Mouse (Mus musculus): Measurements from ENCODE around the gene Corin. TPM values are rescaled to one million over a fixed set of nuclear protein-coding genes. Genes with fewer than 3 reads are reported as not detected.

Gene Corin
- polyA plus RNA-seq, 1 experiment from 2014 or later: 2.4 TPM

- H3K4me3 ChIP-seq (ENCODE audit: low read length): no peak overlapping the region
- H3K9ac ChIP-seq (ENCODE audit: low read length): no peak overlapping the region
- H3K4me1 ChIP-seq (replicated peaks; ENCODE audit: control insufficient read depth, insufficient read depth, low read length): peaks cover 3% of the 10 kb centered on the region; the same call in 1 of the 2 replicates
- no peak overlapping the region for H3K27ac ChIP-seq (ENCODE audit: low read length)
- no peaks in the 10 kb centered on the region for H3K36me3 ChIP-seq (ENCODE audit: control insufficient read depth, insufficient read depth, low read length)
- no peak for ATAC-seq (ENCODE audit: low read depth)
- WGBS: 61% methylated on average over 4 of the region's 4 CpGs
- no peaks in the 10 kb centered on the region for H3K27me3 ChIP-seq (ENCODE audit: control insufficient read depth, insufficient read depth, low read depth, low read length)
- no peaks in the 10 kb centered on the region for H3K9me3 ChIP-seq (ENCODE audit: control insufficient read depth, low read length)
- no peak overlapping the region for H3K4me2 ChIP-seq (ENCODE audit: low read depth, low read length)
Observed at GRCm38 (mm10) chr5:72452750-72453149, 51.5 kb downstream of the Corin start.

GRCm38 (mm10) chr5:72448846-72449245, 55.4 kb downstream of the Corin start:
- no peak for ATAC-seq (ENCODE audit: low read depth)
- no peaks in the 10 kb centered on the region for H3K9me3 ChIP-seq (ENCODE audit: control insufficient read depth, low read length)
- no peak overlapping the region for H3K4me2 ChIP-seq (ENCODE audit: low read depth, low read length)
- H3K4me3 ChIP-seq (ENCODE audit: low read length): no peak overlapping the region
- no peaks in the 10 kb centered on the region for H3K36me3 ChIP-seq (ENCODE audit: control insufficient read depth, insufficient read depth, low read length)
- no peaks in the 10 kb centered on the region for H3K27me3 ChIP-seq (ENCODE audit: control insufficient read depth, insufficient read depth, low read depth, low read length)
- no peaks in the 10 kb centered on the region for H3K4me1 ChIP-seq (replicated peaks; ENCODE audit: control insufficient read depth, insufficient read depth, low read length)
- no peak overlapping the region for H3K9ac ChIP-seq (ENCODE audit: low read length)
- WGBS: 63% methylated on average over 2 of the region's 2 CpGs
- no peak overlapping the region for H3K27ac ChIP-seq (ENCODE audit: low read length)

GRCm38 (mm10) chr5:72446104-72446503, 58.2 kb downstream of the Corin start:
- Histone ChIP-seq H3K9me3 (ENCODE audit: control insufficient read depth, low read length) (no peaks in the 10 kb centered on the region), H3K4me3 (ENCODE audit: low read length) (no peak overlapping the region), H3K27ac (ENCODE audit: low read length) (no peak overlapping the region), H3K4me1 (replicated peaks; ENCODE audit: control insufficient read depth, insufficient read depth, low read length) (no peaks in the 10 kb centered on the region), H3K27me3 (ENCODE audit: control insufficient read depth, insufficient read depth, low read depth, low read length) (no peaks in the 10 kb centered on the region), H3K9ac (ENCODE audit: low read length) (no peak overlapping the region), H3K36me3 (ENCODE audit: control insufficient read depth, insufficient read depth, low read length) (no peaks in the 10 kb centered on the region), H3K4me2 (ENCODE audit: low read depth, low read length) (no peak overlapping the region)
- WGBS: 89% methylated on average over 11 of the region's 11 CpGs
- ATAC-seq (ENCODE audit: low read depth): no peak

GRCm38 (mm10) chr5:72443946-72444345, 60.3 kb downstream of the Corin start:
- H3K27me3 ChIP-seq (ENCODE audit: control insufficient read depth, insufficient read depth, low read depth, low read length): no peaks in the 10 kb centered on the region
- no peaks in the 10 kb centered on the region for H3K36me3 ChIP-seq (ENCODE audit: control insufficient read depth, insufficient read depth, low read length)
- H3K27ac ChIP-seq (ENCODE audit: low read length): no peak overlapping the region
- H3K9me3 ChIP-seq (ENCODE audit: control insufficient read depth, low read length): no peaks in the 10 kb centered on the region
- peak; percentile 75 for ATAC-seq (ENCODE audit: low read depth)
- WGBS: 72% methylated on average over 11 of the region's 11 CpGs
- no peaks in the 10 kb centered on the region for H3K4me1 ChIP-seq (replicated peaks; ENCODE audit: control insufficient read depth, insufficient read depth, low read length)
- no peak overlapping the region for H3K4me2 ChIP-seq (ENCODE audit: low read depth, low read length)
- H3K4me3 ChIP-seq (ENCODE audit: low read length): no peak overlapping the region
- H3K9ac ChIP-seq (ENCODE audit: low read length): no peak overlapping the region

- Histone ChIP-seq H3K27ac (ENCODE audit: low read length) (no peak overlapping the region), H3K4me3 (ENCODE audit: low read length) (no peak overlapping the region), H3K36me3 (ENCODE audit: control insufficient read depth, insufficient read depth, low read length) (no peaks in the 10 kb centered on the region), H3K4me1 (replicated peaks; ENCODE audit: control insufficient read depth, insufficient read depth, low read length) (no peaks in the 10 kb centered on the region), H3K9me3 (ENCODE audit: control insufficient read depth, low read length) (no peaks in the 10 kb centered on the region), H3K27me3 (ENCODE audit: control insufficient read depth, insufficient read depth, low read depth, low read length) (no peaks in the 10 kb centered on the region), H3K9ac (ENCODE audit: low read length) (no peak overlapping the region), H3K4me2 (ENCODE audit: low read depth, low read length) (no peak overlapping the region)
- WGBS: 63% methylated on average over 4 of the region's 4 CpGs
- no peak for ATAC-seq (ENCODE audit: low read depth)
Observed at GRCm38 (mm10) chr5:72443007-72443406, 61.3 kb downstream of the Corin start.

GRCm38 (mm10) chr5:72441181-72441580, 63.1 kb downstream of the Corin start:
- Histone ChIP-seq H3K9ac (ENCODE audit: low read length) (no peak overlapping the region), H3K4me2 (ENCODE audit: low read depth, low read length) (no peak overlapping the region), H3K36me3 (ENCODE audit: control insufficient read depth, insufficient read depth, low read length) (no peaks in the 10 kb centered on the region), H3K27me3 (ENCODE audit: control insufficient read depth, insufficient read depth, low read depth, low read length) (no peaks in the 10 kb centered on the region), H3K27ac (ENCODE audit: low read length) (no peak overlapping the region), H3K4me1 (replicated peaks; ENCODE audit: control insufficient read depth, insufficient read depth, low read length) (no peaks in the 10 kb centered on the region), H3K9me3 (ENCODE audit: control insufficient read depth, low read length) (no peaks in the 10 kb centered on the region), H3K4me3 (ENCODE audit: low read length) (no peak overlapping the region)
- ATAC-seq (ENCODE audit: low read depth): no peak
- 40% methylated on average over 10 of the region's 10 CpGs for WGBS

- Histone ChIP-seq H3K27ac (ENCODE audit: low read length) (no peak overlapping the region), H3K4me1 (replicated peaks; ENCODE audit: control insufficient read depth, insufficient read depth, low read length) (no peaks in the 10 kb centered on the region), H3K4me3 (ENCODE audit: low read length) (no peak overlapping the region), H3K4me2 (ENCODE audit: low read depth, low read length) (no peak overlapping the region), H3K9ac (ENCODE audit: low read length) (no peak overlapping the region), H3K27me3 (ENCODE audit: control insufficient read depth, insufficient read depth, low read depth, low read length) (no peaks in the 10 kb centered on the region), H3K36me3 (ENCODE audit: control insufficient read depth, insufficient read depth, low read length) (no peaks in the 10 kb centered on the region), H3K9me3 (ENCODE audit: control insufficient read depth, low read length) (no peaks in the 10 kb centered on the region)
- no peak for ATAC-seq (ENCODE audit: low read depth)
- 72% methylated on average over 11 of the region's 11 CpGs for whole genome bisulfite sequencing
Observed at GRCm38 (mm10) chr5:72435085-72435484, 69.2 kb downstream of the Corin start.

- H3K27me3 ChIP-seq (ENCODE audit: control insufficient read depth, insufficient read depth, low read depth, low read length): no peaks in the 10 kb centered on the region
- H3K36me3 ChIP-seq (ENCODE audit: control insufficient read depth, insufficient read depth, low read length): no peaks in the 10 kb centered on the region
- no peak overlapping the region for H3K27ac ChIP-seq (ENCODE audit: low read length)
- WGBS: 41% methylated on average over 3 of the region's 3 CpGs
- H3K4me3 ChIP-seq (ENCODE audit: low read length): no peak overlapping the region
- no peak overlapping the region for H3K9ac ChIP-seq (ENCODE audit: low read length)
- ATAC-seq (ENCODE audit: low read depth): no peak
- H3K9me3 ChIP-seq (ENCODE audit: control insufficient read depth, low read length): no peaks in the 10 kb centered on the region
- no peaks in the 10 kb centered on the region for H3K4me1 ChIP-seq (replicated peaks; ENCODE audit: control insufficient read depth, insufficient read depth, low read length)
- H3K4me2 ChIP-seq (ENCODE audit: low read depth, low read length): no peak overlapping the region
Observed at GRCm38 (mm10) chr5:72431856-72432255, 72.4 kb downstream of the Corin start.

- no peak for ATAC-seq (ENCODE audit: low read depth)
- H3K4me2 ChIP-seq (ENCODE audit: low read depth, low read length): no peak overlapping the region
- WGBS: 80% methylated on average over 4 of the region's 4 CpGs
- no peak overlapping the region for H3K9ac ChIP-seq (ENCODE audit: low read length)
- no peaks in the 10 kb centered on the region for H3K27me3 ChIP-seq (ENCODE audit: control insufficient read depth, insufficient read depth, low read depth, low read length)
- H3K4me3 ChIP-seq (ENCODE audit: low read length): no peak overlapping the region
- H3K9me3 ChIP-seq (ENCODE audit: control insufficient read depth, low read length): no peaks in the 10 kb centered on the region
- H3K36me3 ChIP-seq (ENCODE audit: control insufficient read depth, insufficient read depth, low read length): no peaks in the 10 kb centered on the region
- no peak overlapping the region for H3K27ac ChIP-seq (ENCODE audit: low read length)
- H3K4me1 ChIP-seq (replicated peaks; ENCODE audit: control insufficient read depth, insufficient read depth, low read length): no peaks in the 10 kb centered on the region
Observed at GRCm38 (mm10) chr5:72427556-72427955, 76.7 kb downstream of the Corin start.

GRCm38 (mm10) chr5:72425342-72426010, 78.8 kb downstream of the Corin start:
- no peaks in the 10 kb centered on the region for H3K4me1 ChIP-seq (replicated peaks; ENCODE audit: control insufficient read depth, insufficient read depth, low read length)
- no peaks in the 10 kb centered on the region for H3K27me3 ChIP-seq (ENCODE audit: control insufficient read depth, insufficient read depth, low read depth, low read length)
- no peak overlapping the region for H3K9ac ChIP-seq (ENCODE audit: low read length)
- no peaks in the 10 kb centered on the region for H3K9me3 ChIP-seq (ENCODE audit: control insufficient read depth, low read length)
- no peak overlapping the region for H3K4me2 ChIP-seq (ENCODE audit: low read depth, low read length)
- H3K27ac ChIP-seq (ENCODE audit: low read length): no peak overlapping the region
- H3K4me3 ChIP-seq (ENCODE audit: low read length): no peak overlapping the region
- no peaks in the 10 kb centered on the region for H3K36me3 ChIP-seq (ENCODE audit: control insufficient read depth, insufficient read depth, low read length)
- ATAC-seq (ENCODE audit: low read depth): no peak
